Mouse (Mus musculus): ENCODE results near the gene Paxip1. TPM values are rescaled to one million over a fixed set of nuclear protein-coding genes. Genes with fewer than 3 reads are reported as not detected.

Gene Paxip1
- 11.6 and 26.7 TPM in 2 replicates for polyA plus RNA-seq (2012; rRNA removed; ENCODE audit: low replicate concordance)

GRCm38 (mm10) chr5:27791303-27792172 lies at the start of gene Paxip1:
TSS of gene Paxip1 (minus strand) at chr5:27791691.

Other genes with a start within 250 kb of the Paxip1 start
- gene Htr5a, start 50.5 kb upstream of the Paxip1 start, polyA plus RNA-seq (2012; rRNA removed; ENCODE audit: low replicate concordance): not detected in 2 replicates